Mouse (Mus musculus): Measurements from ENCODE around the gene Leap2. TPM values are rescaled to one million over a fixed set of nuclear protein-coding genes. Genes with fewer than 3 reads are reported as not detected.
"Not testable (repeated sequence)": the region's sequence is repeated elsewhere in the genome, so short reads cannot be mapped to it uniquely, and the experiment has no call there.

Gene Leap2
- total and polyA plus RNA-seq, 2 experiments = 114 to 140 TPM

- H3K36me3 ChIP-seq (ENCODE audit: control insufficient read depth, insufficient read depth, low read length) = peaks cover 6% of the 10 kb centered on the region; the same call in 1 of the 2 replicates
- peak overlapping the region; percentile 99 for H3K27ac ChIP-seq (replicated peaks; ENCODE audit: insufficient read depth, low read depth, low read length)
- peaks cover 4% of the 10 kb centered on the region; the same call in 1 of the 2 replicates for H3K79me2 ChIP-seq (ENCODE audit: control insufficient read depth, insufficient read depth, low read length)
- H3K27me3 ChIP-seq (ENCODE audit: control insufficient read depth, insufficient read depth, low read length) = no peaks in the 10 kb centered on the region
- peak overlapping the region; percentile 97 for H3K9ac ChIP-seq (ENCODE audit: low read depth, low read length)
- H3K4me1 ChIP-seq (ENCODE audit: control insufficient read depth, insufficient read depth, low read length) = peaks cover 20% of the 10 kb centered on the region
- DNase-seq (ENCODE audit: extremely low read depth, low read depth, low spot score) = peak; percentile 93
- WGBS = under 1% methylated on average over 34 of the region's 34 CpGs
- TF ChIP-seq CTCF (IDR thresholded peaks at IDR 0.05; ENCODE audit: low read depth, low read length) = no peak
- TF ChIP-seq POLR2A (IDR thresholded peaks at IDR 0.05; ENCODE audit: extremely low read depth, insufficient read depth, low read length) = no peak
- H3K4me3 ChIP-seq (ENCODE audit: insufficient read depth, low read depth, low read length) = peak overlapping the region; percentile 90
Measured at GRCm38 (mm10) chr11:53430300-53430669, 7.3 kb upstream of the Leap2 start.

- no peaks in the 10 kb centered on the region for H3K27me3 ChIP-seq (ENCODE audit: control insufficient read depth, insufficient read depth, low read length)
- TF ChIP-seq CTCF (IDR thresholded peaks at IDR 0.05; ENCODE audit: low read depth, low read length) (no peak), POLR2A (IDR thresholded peaks at IDR 0.05; ENCODE audit: extremely low read depth, insufficient read depth, low read length) (no peak)
- H3K36me3 ChIP-seq (ENCODE audit: control insufficient read depth, insufficient read depth, low read length) = peaks cover 6% of the 10 kb centered on the region; the same call in 1 of the 2 replicates
- H3K4me3 ChIP-seq (ENCODE audit: insufficient read depth, low read depth, low read length) = no peak overlapping the region
- peaks cover 28% of the 10 kb centered on the region for H3K4me1 ChIP-seq (ENCODE audit: control insufficient read depth, insufficient read depth, low read length)
- H3K79me2 ChIP-seq (ENCODE audit: control insufficient read depth, insufficient read depth, low read length) = peaks cover 4% of the 10 kb centered on the region; the same call in 1 of the 2 replicates
- no peak for DNase-seq (ENCODE audit: extremely low read depth, low read depth, low spot score)
- H3K27ac ChIP-seq (replicated peaks; ENCODE audit: insufficient read depth, low read depth, low read length) = peak overlapping the region; percentile 99
- peak overlapping the region; percentile 41; the same call in 1 of the 2 replicates for H3K9ac ChIP-seq (ENCODE audit: low read depth, low read length)
Measured at GRCm38 (mm10) chr11:53429182-53429581, 6.2 kb upstream of the Leap2 start.

GRCm38 (mm10) chr11:53428716-53429057 is 5.7 kb upstream of the Leap2 start:
- H3K4me1 ChIP-seq (ENCODE audit: control insufficient read depth, insufficient read depth, low read length) = peaks cover 31% of the 10 kb centered on the region
- WGBS = 91% methylated on average over 5 of the region's 5 CpGs
- no peaks in the 10 kb centered on the region for H3K27me3 ChIP-seq (ENCODE audit: control insufficient read depth, insufficient read depth, low read length)
- no peak overlapping the region for H3K4me3 ChIP-seq (ENCODE audit: insufficient read depth, low read depth, low read length)
- peaks cover 6% of the 10 kb centered on the region; the same call in 1 of the 2 replicates for H3K36me3 ChIP-seq (ENCODE audit: control insufficient read depth, insufficient read depth, low read length)
- no peak overlapping the region for H3K27ac ChIP-seq (replicated peaks; ENCODE audit: insufficient read depth, low read depth, low read length)
- DNase-seq (ENCODE audit: extremely low read depth, low read depth, low spot score) = no peak
- H3K79me2 ChIP-seq (ENCODE audit: control insufficient read depth, insufficient read depth, low read length) = peaks cover 4% of the 10 kb centered on the region; the same call in 1 of the 2 replicates
- no peak for TF ChIP-seq CTCF (IDR thresholded peaks at IDR 0.05; ENCODE audit: low read depth, low read length)
- TF ChIP-seq POLR2A (IDR thresholded peaks at IDR 0.05; ENCODE audit: extremely low read depth, insufficient read depth, low read length) = no peak
- H3K9ac ChIP-seq (ENCODE audit: low read depth, low read length) = no peak overlapping the region

DNA sequence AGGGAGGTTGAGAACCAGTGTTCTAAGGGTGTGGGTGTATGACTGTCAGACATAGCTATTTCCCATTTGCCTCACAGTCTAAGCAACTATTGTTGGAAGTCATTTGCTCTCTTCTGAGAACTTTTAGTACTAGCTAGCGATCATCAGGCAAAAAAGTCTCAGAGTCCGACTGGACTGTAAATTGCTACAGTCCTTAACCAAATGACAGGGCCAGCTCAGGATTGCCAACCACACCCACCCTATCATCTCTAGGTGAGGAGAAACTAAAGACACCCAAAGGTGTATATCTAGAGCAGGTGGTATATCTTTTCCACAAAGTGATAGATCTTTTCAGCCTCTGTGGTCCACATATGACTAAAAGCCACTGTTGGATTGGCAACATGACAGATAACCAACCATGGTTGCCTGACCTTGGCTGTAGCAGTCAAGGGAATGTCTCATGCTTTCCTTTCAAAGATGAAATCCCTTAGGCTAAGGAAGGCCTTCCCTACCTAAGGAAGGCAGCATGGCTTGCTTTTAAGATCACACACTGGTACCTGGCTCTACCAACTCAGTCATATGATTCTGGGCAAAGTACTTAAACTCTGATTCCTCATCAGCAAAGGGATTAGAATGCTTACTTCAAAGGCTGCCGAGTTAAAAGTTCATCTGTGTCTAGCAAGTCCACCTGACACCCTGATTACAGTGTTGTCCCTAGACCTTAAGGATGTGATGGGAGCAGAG is 5.2 kb upstream of the Leap2 start:
- no peaks in the 10 kb centered on the region for H3K27me3 ChIP-seq (ENCODE audit: control insufficient read depth, insufficient read depth, low read length)
- peak; percentile 57 for DNase-seq (ENCODE audit: extremely low read depth, low read depth, low spot score)
- no peak overlapping the region for H3K27ac ChIP-seq (replicated peaks; ENCODE audit: insufficient read depth, low read depth, low read length)
- no peak overlapping the region for H3K9ac ChIP-seq (ENCODE audit: low read depth, low read length)
- peaks cover 31% of the 10 kb centered on the region for H3K4me1 ChIP-seq (ENCODE audit: control insufficient read depth, insufficient read depth, low read length)
- 47% methylated on average over 3 of the region's 3 CpGs for WGBS
- TF ChIP-seq POLR2A (IDR thresholded peaks at IDR 0.05; ENCODE audit: extremely low read depth, insufficient read depth, low read length) (no peak), CTCF (IDR thresholded peaks at IDR 0.05; ENCODE audit: low read depth, low read length) (no peak)
- peaks cover 6% of the 10 kb centered on the region; the same call in 1 of the 2 replicates for H3K36me3 ChIP-seq (ENCODE audit: control insufficient read depth, insufficient read depth, low read length)
- no peak overlapping the region for H3K4me3 ChIP-seq (ENCODE audit: insufficient read depth, low read depth, low read length)
- peaks cover 4% of the 10 kb centered on the region; the same call in 1 of the 2 replicates for H3K79me2 ChIP-seq (ENCODE audit: control insufficient read depth, insufficient read depth, low read length)

- Histone ChIP-seq H3K4me1 (ENCODE audit: control insufficient read depth, insufficient read depth, low read length) (peaks cover 29% of the 10 kb centered on the region), H3K27ac (replicated peaks; ENCODE audit: insufficient read depth, low read depth, low read length) (0 out of 2 replicates have a peak overlapping the region, but pooled peaks have one; percentile 6)
- not testable (repeated sequence) for H3K4me3 ChIP-seq (ENCODE audit: insufficient read depth, low read depth, low read length); H3K79me2 ChIP-seq (ENCODE audit: control insufficient read depth, insufficient read depth, low read length); H3K36me3 ChIP-seq (ENCODE audit: control insufficient read depth, insufficient read depth, low read length); H3K9ac ChIP-seq (ENCODE audit: low read depth, low read length); H3K27me3 ChIP-seq (ENCODE audit: control insufficient read depth, insufficient read depth, low read length); DNase-seq (ENCODE audit: extremely low read depth, low read depth, low spot score)
- WGBS = 51% methylated on average over 3 of the region's 3 CpGs
Measured at GRCm38 (mm10) chr11:53426914-53427313, 3.9 kb upstream of the Leap2 start.

- no peak for TF ChIP-seq CTCF (IDR thresholded peaks at IDR 0.05; ENCODE audit: low read depth, low read length)
- no peak for TF ChIP-seq POLR2A (IDR thresholded peaks at IDR 0.05; ENCODE audit: extremely low read depth, insufficient read depth, low read length)
- H3K36me3 ChIP-seq (ENCODE audit: control insufficient read depth, insufficient read depth, low read length) = peaks cover 8% of the 10 kb centered on the region; the same call in 1 of the 2 replicates
- DNase-seq (ENCODE audit: extremely low read depth, low read depth, low spot score) = peak; percentile 91
- 27% methylated on average over 6 of the region's 6 CpGs for WGBS
- no peak overlapping the region for H3K9ac ChIP-seq (ENCODE audit: low read depth, low read length)
- H3K4me1 ChIP-seq (ENCODE audit: control insufficient read depth, insufficient read depth, low read length) = peaks cover 32% of the 10 kb centered on the region
- peak overlapping the region; percentile 80 for H3K27ac ChIP-seq (replicated peaks; ENCODE audit: insufficient read depth, low read depth, low read length)
- no peaks in the 10 kb centered on the region for H3K27me3 ChIP-seq (ENCODE audit: control insufficient read depth, insufficient read depth, low read length)
- no peak overlapping the region for H3K4me3 ChIP-seq (ENCODE audit: insufficient read depth, low read depth, low read length)
- peaks cover 6% of the 10 kb centered on the region; the same call in 1 of the 2 replicates for H3K79me2 ChIP-seq (ENCODE audit: control insufficient read depth, insufficient read depth, low read length)
Measured at GRCm38 (mm10) chr11:53425711-53426255, 2.8 kb upstream of the Leap2 start.
